Mouse (Mus musculus): ENCODE results near the gene Tuba4a.

The Tuba4a gene

GRCm38 (mm10) chr1:75210136-75211087 is 9.3 kb downstream of the Tuba4a start, which contains the start of the genes Glb1l and Stk16:
TSS of gene Glb1l (minus strand) at chr1:75210813.
TSS of gene Stk16 (plus strand) at chr1:75210838.
- DNase-seq = peak; percentile 98

GRCm38 (mm10) chr1:75208967-75209678 is 10.5 kb downstream of the Tuba4a start:
- peak; percentile 87 to 92 for DNase-seq

- DNase-seq = peak; percentile 43 to 77
These were observed 18.4 kb downstream of the Tuba4a start for GRCm38 (mm10) chr1:75201236-75201635.

GRCm38 (mm10) chr1:75192452-75192851 is 27.2 kb downstream of the Tuba4a start:
- peak; percentile 73 to 75 for DNase-seq

- DNase-seq = peak; percentile 94 to 99
These were observed 27.9 kb downstream of the Tuba4a start, which contains the start of the genes Ankzf1 and Atg9a for GRCm38 (mm10) chr1:75191622-75192402. TSS of gene Ankzf1 (plus strand) at chr1:75192151. TSS of gene Atg9a (minus strand) at chr1:75192196.

GRCm38 (mm10) chr1:75191258-75191621 is 28.4 kb downstream of the Tuba4a start:
- DNase-seq = no peak

GRCm38 (mm10) chr1:75190577-75190976 is 29.1 kb downstream of the Tuba4a start:
- DNase-seq = no peak

GRCm38 (mm10) chr1:75187914-75188483 is 31.7 kb downstream of the Tuba4a start:
- DNase-seq = no peak

GRCm38 (mm10) chr1:75187126-75187525 is 32.5 kb downstream of the Tuba4a start:
- DNase-seq = no peak

GRCm38 (mm10) chr1:75185495-75185894 is 34.2 kb downstream of the Tuba4a start:
- no peak for DNase-seq

GRCm38 (mm10) chr1:75182160-75182559 is 37.5 kb downstream of the Tuba4a start:
- no peak for DNase-seq

GRCm38 (mm10) chr1:75181377-75181870 is 38.2 kb downstream of the Tuba4a start:
- DNase-seq = no peak

- no peak for DNase-seq
These were observed 38.9 kb downstream of the Tuba4a start for GRCm38 (mm10) chr1:75180741-75181140.

GRCm38 (mm10) chr1:75180105-75180590 is 39.5 kb downstream of the Tuba4a start, which contains the start of gene Abcb6:
TSS of gene Abcb6 (minus strand) at chr1:75180392.
- DNase-seq = peak; percentile 95

GRCm38 (mm10) chr1:75179334-75180104 is 40.1 kb downstream of the Tuba4a start:
- DNase-seq = peak; percentile 65 to 78

GRCm38 (mm10) chr1:75168472-75169464 is 50.9 kb downstream of the Tuba4a start, which contains the start of gene Zfand2b:
TSS of gene Zfand2b (plus strand) at chr1:75168646.
- peak; percentile 98 to 99 for DNase-seq

GRCm38 (mm10) chr1:75168093-75168471 is 51.6 kb downstream of the Tuba4a start:
- DNase-seq = no peak

Measured in kidney, postnatal 36 days (tissue).